ENCODE assay signal across 27 mouse cellular contexts in genomic region chr10:70364976-70365345, GRCm38 (mm10).
DNase-seq lines count a peak whose midpoint lies in the region; ATAC-seq and TF ChIP-seq lines count a peak whose summit lies in the region.
"Had no signal": no experiment of that assay in that cellular context is flagged by ENCODE, and none has a peak within 500 bp of the region (broad histone marks: within the 10 kb centered on the region; RNA-seq: fewer than 3 reads in every experiment).

No protein-coding gene starts in this region.

- DNase-seq in hindbrain, postnatal 0 days (ENCODE audit: low spot score), result peak; percentile 1
- peak; percentile 70 for DNase-seq in ES-CJ7 (ENCODE audit: low read depth, low spot score)
- DNase-seq in R1 (ENCODE audit: low read depth, low spot score), result peak; percentile 85
- no peak for DNase-seq in cerebellum, adult 9-10 months
- DNase-seq in layer of hippocampus, adult 8-10 months (ENCODE audit: low spot score in 2 of 2), result no peak
- DNase-seq: adrenal gland, adult 2 months; adrenal gland, postnatal 10 days; adrenal gland, postnatal 25 days; B cell, adult 2 months; cerebellum, adult 11 months; cerebellum, adult 18-20 months; cerebellum, adult 9-11 months; cerebellum, postnatal 14 days; cerebellum, postnatal 36 days; embryo, embryonic 11 days had no signal

- no peaks in the 10 kb centered on the region for H3K9me3 ChIP-seq in hindbrain, postnatal 0 days (ENCODE audit: low read length)
- H3K9me3 ChIP-seq in hindbrain, embryonic 16.5 days (ENCODE audit: control insufficient read depth, low read length), result no peaks in the 10 kb centered on the region
- H3K9me3 ChIP-seq: embryonic facial prominence, embryonic 13.5 days; embryonic facial prominence, embryonic 15.5 days; forebrain, embryonic 10.5 days; forebrain, embryonic 12.5 days had no signal

- no peak overlapping the region for H3K4me3 ChIP-seq in hindbrain, postnatal 0 days (ENCODE audit: low read length)
- no peak overlapping the region for H3K4me3 ChIP-seq in hindbrain, embryonic 16.5 days (ENCODE audit: low read length)
- H3K4me3 ChIP-seq: embryonic facial prominence, embryonic 13.5 days; embryonic facial prominence, embryonic 15.5 days; erythroblast, embryonic 14.5 days; forebrain, embryonic 10.5 days; forebrain, embryonic 12.5 days had no signal

- no peak for ATAC-seq in hindbrain, postnatal 0 days
- no peak for ATAC-seq in hindbrain, embryonic 16.5 days
- ATAC-seq: CD4-positive, CD25-positive, alpha-beta regulatory T cell, adult 4 months; forebrain, embryonic 14.5 days; forebrain, embryonic 16.5 days; Patski had no signal

- no peaks in the 10 kb centered on the region for H3K27me3 ChIP-seq in hindbrain, postnatal 0 days (ENCODE audit: insufficient read depth, low read length)
- H3K27me3 ChIP-seq in hindbrain, embryonic 16.5 days (replicated peaks; ENCODE audit: control insufficient read depth, insufficient read depth, low read length), result no peaks in the 10 kb centered on the region
- H3K27me3 ChIP-seq: CH12.LX; embryonic facial prominence, embryonic 13.5 days; embryonic facial prominence, embryonic 15.5 days; forebrain, embryonic 12.5 days; Patski had no signal

- H3K4me2 ChIP-seq in hindbrain, postnatal 0 days (ENCODE audit: low read depth, low read length), result no peak overlapping the region
- H3K4me2 ChIP-seq in hindbrain, embryonic 16.5 days (ENCODE audit: low read length), result no peak overlapping the region
- H3K4me2 ChIP-seq: embryonic facial prominence, embryonic 13.5 days; embryonic facial prominence, embryonic 15.5 days; forebrain, embryonic 12.5 days had no signal

- H3K9ac ChIP-seq in hindbrain, postnatal 0 days (replicated peaks; ENCODE audit: low read length), result no peak overlapping the region
- H3K9ac ChIP-seq in hindbrain, embryonic 16.5 days (ENCODE audit: low read depth, low read length), result no peak overlapping the region
- H3K9ac ChIP-seq: embryonic facial prominence, embryonic 13.5 days; embryonic facial prominence, embryonic 15.5 days; forebrain, embryonic 12.5 days had no signal

- WGBS in hindbrain, postnatal 0 days, result 81% methylated on average over 9 of the region's 9 CpGs
- WGBS in hindbrain, embryonic 16.5 days, result 86% methylated on average over 9 of the region's 9 CpGs

- H3K4me1 ChIP-seq in hindbrain, postnatal 0 days (ENCODE audit: insufficient read depth, low read length), result no peaks in the 10 kb centered on the region
- H3K4me1 ChIP-seq in hindbrain, embryonic 16.5 days (ENCODE audit: control insufficient read depth, insufficient read depth, low read depth, low read length), result no peaks in the 10 kb centered on the region

- no peaks in the 10 kb centered on the region for H3K36me3 ChIP-seq in hindbrain, postnatal 0 days (ENCODE audit: insufficient read depth, low read length)
- no peaks in the 10 kb centered on the region for H3K36me3 ChIP-seq in hindbrain, embryonic 16.5 days (ENCODE audit: control insufficient read depth, insufficient read depth, low read length)
- H3K36me3 ChIP-seq: embryonic facial prominence, embryonic 13.5 days; embryonic facial prominence, embryonic 15.5 days; forebrain, embryonic 10.5 days; forebrain, embryonic 12.5 days; G1E had no signal

- TF ChIP-seq CTCF in hindbrain, postnatal 0 days (IDR thresholded peaks at IDR 0.05; ENCODE audit: low read depth), result no peak

- no peak overlapping the region for H3K27ac ChIP-seq in hindbrain, postnatal 0 days
- no peak overlapping the region for H3K27ac ChIP-seq in hindbrain, embryonic 16.5 days (ENCODE audit: low read depth, low read length)
- H3K27ac ChIP-seq: embryonic facial prominence, embryonic 13.5 days; embryonic facial prominence, embryonic 15.5 days; forebrain, embryonic 10.5 days; forebrain, embryonic 12.5 days had no signal

Comparison
In these comparisons a context has a peak if more than half of its experiments do, and no peak if none do; other contexts are left out.
1. DNase-seq: peak in hindbrain, postnatal 0 days (single experiment), ES-CJ7 (single experiment) and R1 (single experiment); none in cerebellum, adult 9-10 months (single experiment) and layer of hippocampus, adult 8-10 months (0 of 2).